Mouse (Mus musculus) ES-E14 (cell line): ENCODE data around the gene Camkk1. TPM values are rescaled to one million over a fixed set of nuclear protein-coding genes. Genes with fewer than 3 reads are reported as not detected.
A peak's percentile ranks its signal among the peaks of the same experiment; 100 is the strongest.

Source experiments
- DNase-seq: peaks from one replicate; pipeline ENCODE4 v3.0.0-alpha.2; 2013; ENCODE audit warnings: low read depth, low spot score
- H3K27ac ChIP-seq: 2 replicates; pipeline ENCODE4 v1.5.1; 2012; ENCODE audit warnings: low read depth, mild to moderate bottlenecking, low read length, moderate library complexity, mixed read lengths; ENCODE audit not compliant: poor library complexity, insufficient read depth, severe bottlenecking
- H3K36me3 ChIP-seq: 2 replicates; pipeline ENCODE4 v1.6.1; 2012; ENCODE audit warnings: mild to moderate bottlenecking, low read length, moderate library complexity, mixed read lengths; ENCODE audit not compliant: control insufficient read depth, poor library complexity, insufficient read depth, severe bottlenecking
- H3K4me1 ChIP-seq, 2 experiments: fragments of 150-350 bp in 1 of 2; sonication (generic) in 1 of 2; 2 replicates each; pipeline ENCODE4 v1.6.1; 2012; ENCODE audit warnings: low read length in 2 of 2, mild to moderate bottlenecking in 1 of 2, mixed read lengths in 1 of 2; ENCODE audit not compliant: control insufficient read depth in 2 of 2, insufficient read depth in 2 of 2, poor library complexity in 1 of 2
- H3K4me3 ChIP-seq, 2 experiments: fragments of 150-350 bp in 1 of 2; sonication (generic) in 1 of 2; 2 replicates each; pipeline ENCODE4 v1.5.1; 2012; ENCODE audit warnings: low read length in 2 of 2, low read depth in 1 of 2, mild to moderate bottlenecking in 1 of 2, mixed read lengths in 1 of 2; ENCODE audit not compliant: insufficient read depth in 1 of 2, poor library complexity in 1 of 2, severe bottlenecking in 1 of 2
- H3K9ac ChIP-seq: 2 replicates; pipeline ENCODE4 v1.6.1; 2012; ENCODE audit warnings: low read depth, mild to moderate bottlenecking, low read length, mixed read lengths; ENCODE audit not compliant: poor library complexity, insufficient read depth, severe bottlenecking
- H3K9me3 ChIP-seq: fragments of 150-350 bp; sonication (generic); 2 replicates; pipeline ENCODE4 v1.6.1; 2012; ENCODE audit warnings: low read depth, mild to moderate bottlenecking, low read length; ENCODE audit not compliant: control insufficient read depth, insufficient read depth
- CHD2 ChIP-seq: IDR thresholded peaks from 2 replicates; pipeline ENCODE4 v1.6.1; 2014; ENCODE audit warnings: mild to moderate bottlenecking, low read depth, low read length, inconsistent platforms
- HCFC1 ChIP-seq: IDR thresholded peaks from 2 replicates; pipeline ENCODE4 v1.6.1; 2012; ENCODE audit warnings: low read length, inconsistent platforms, borderline replicate concordance; ENCODE audit not compliant: insufficient read depth
- MAFK ChIP-seq: IDR thresholded peaks from 2 replicates; pipeline ENCODE4 v1.6.1; 2014; ENCODE audit warnings: mild to moderate bottlenecking, low read depth, low read length, inconsistent platforms; ENCODE audit not compliant: insufficient read depth
- ZC3H11A ChIP-seq: IDR thresholded peaks from 2 replicates; pipeline ENCODE4 v1.6.1; 2012; ENCODE audit warnings: low read depth, mild to moderate bottlenecking, inconsistent platforms, low read length, borderline replicate concordance
- ZNF384 ChIP-seq: IDR thresholded peaks from 2 replicates; pipeline ENCODE4 v1.6.1; 2012; ENCODE audit warnings: low read depth, low read length, inconsistent platforms
- in situ Hi-C, 2 experiments: fragments of 600-800 bp; cut with MboI; formaldehyde crosslinking; loops; one replicate each; pipeline ENCODE4 v1.15.1; 2025; ENCODE audit warnings: low sequenced_read_pairs in 2 of 2, inconsistent platforms in 1 of 2; ENCODE audit not compliant: unreplicated experiment in 2 of 2
- total RNA-seq: library from RNA; depleted of rRNA; stranded (reverse); fragments of 300-350 nt; gene quantifications from 2 replicates; pipeline ENCODE4 v1.2.3, GENCODE M21; 2012

Gene Camkk1
- total RNA-seq, 1 experiment = 4.5 TPM

DNA sequence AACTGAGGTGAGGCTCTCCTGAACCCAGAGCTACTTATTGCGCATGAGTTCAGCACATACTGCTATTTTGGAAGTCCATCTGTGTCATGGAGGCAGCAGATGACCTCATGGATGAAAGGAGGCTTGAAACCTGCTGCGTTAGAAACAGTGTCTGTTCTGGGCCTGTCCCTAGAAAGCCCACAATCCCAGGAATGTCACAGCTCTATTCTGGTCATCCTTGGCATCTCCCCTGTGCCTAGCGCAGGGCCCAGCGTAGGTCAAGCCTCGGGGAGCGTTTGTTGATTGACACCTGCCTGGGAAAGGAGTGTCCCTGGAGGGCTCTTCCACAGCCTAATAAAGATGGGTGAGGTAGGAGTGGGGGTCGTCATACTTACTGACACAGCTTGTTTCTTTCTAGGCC lies 17.3 kb downstream of the Camkk1 start:
- Histone ChIP-seq H3K36me3 (no peaks in the 10 kb centered on the region), H3K9me3 (no peaks in the 10 kb centered on the region), H3K27ac (no peak overlapping the region), H3K9ac (no peak overlapping the region), H3K4me3 (no peak overlapping the region), H3K4me1 (peaks cover 0 to 7% of the 10 kb centered on the region in 2 experiments; a peak in 1 of 4 replicates)
- DNase-seq = no peak
- in situ Hi-C loops = no loop called here
- TF ChIP-seq ZC3H11A (no peak), HCFC1 (no peak), CHD2 (no peak), MAFK (no peak), ZNF384 (no peak)

DNA sequence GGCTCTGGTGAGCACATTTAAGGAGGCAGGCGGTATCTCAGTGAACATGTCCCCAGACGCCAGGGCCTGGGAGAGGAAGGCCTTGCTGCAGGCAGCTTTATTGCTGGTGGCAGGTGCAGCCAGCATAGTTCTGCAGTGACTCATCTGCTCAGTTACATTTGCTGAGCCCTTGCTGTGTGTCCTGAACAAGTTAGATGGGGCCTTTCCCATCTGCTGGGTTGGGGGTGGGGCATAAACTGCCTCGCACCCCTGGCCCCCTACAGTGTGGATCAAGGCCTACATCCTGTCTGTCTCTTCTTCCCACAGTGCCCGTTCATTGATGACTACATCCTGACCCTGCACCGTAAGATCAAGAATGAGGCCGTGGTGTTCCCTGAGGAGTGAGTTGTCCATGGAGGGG lies 18.1 kb downstream of the Camkk1 start:
- in situ Hi-C loops = no loop called here
- Histone ChIP-seq H3K36me3 (no peaks in the 10 kb centered on the region), H3K9ac (no peak overlapping the region), H3K9me3 (no peaks in the 10 kb centered on the region), H3K4me1 (peaks cover 0 to 7% of the 10 kb centered on the region in 2 experiments; a peak in 1 of 4 replicates), H3K4me3 (no peak overlapping the region), H3K27ac (no peak overlapping the region)
- TF ChIP-seq HCFC1 = no peak
- DNase-seq = no peak

DNA sequence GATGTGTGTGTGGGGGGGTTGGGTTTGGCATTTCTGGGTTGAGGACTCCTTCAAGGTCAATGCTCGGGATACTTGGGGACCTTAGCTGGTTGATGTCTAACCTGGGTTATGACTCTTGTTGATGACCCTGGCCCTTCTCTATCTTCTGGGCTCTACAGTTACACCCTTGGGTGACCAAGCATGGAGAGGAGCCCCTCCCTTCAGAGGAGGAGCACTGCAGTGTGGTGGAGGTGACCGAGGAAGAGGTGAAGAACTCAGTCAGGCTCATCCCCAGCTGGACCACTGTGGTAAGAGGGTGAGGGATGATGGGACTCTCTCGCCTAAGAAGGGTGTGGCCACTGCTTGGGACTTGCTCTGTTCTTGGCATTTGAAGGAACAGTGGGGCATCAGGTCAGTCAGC lies 18.9 kb downstream of the Camkk1 start:
- in situ Hi-C loops = no loop called here
- no peaks in the 10 kb centered on the region for H3K9me3 ChIP-seq
- TF ChIP-seq MAFK (no peak), ZNF384 (no peak), ZC3H11A (no peak), CHD2 (no peak), HCFC1 (no peak)
- H3K36me3 ChIP-seq = no peaks in the 10 kb centered on the region
- peaks cover 0 to 7% of the 10 kb centered on the region in 2 experiments; a peak in 1 of 4 replicates for H3K4me1 ChIP-seq
- H3K27ac ChIP-seq = no peak overlapping the region
- no peak overlapping the region for H3K9ac ChIP-seq
- no peak overlapping the region for H3K4me3 ChIP-seq
- DNase-seq = no peak

DNA sequence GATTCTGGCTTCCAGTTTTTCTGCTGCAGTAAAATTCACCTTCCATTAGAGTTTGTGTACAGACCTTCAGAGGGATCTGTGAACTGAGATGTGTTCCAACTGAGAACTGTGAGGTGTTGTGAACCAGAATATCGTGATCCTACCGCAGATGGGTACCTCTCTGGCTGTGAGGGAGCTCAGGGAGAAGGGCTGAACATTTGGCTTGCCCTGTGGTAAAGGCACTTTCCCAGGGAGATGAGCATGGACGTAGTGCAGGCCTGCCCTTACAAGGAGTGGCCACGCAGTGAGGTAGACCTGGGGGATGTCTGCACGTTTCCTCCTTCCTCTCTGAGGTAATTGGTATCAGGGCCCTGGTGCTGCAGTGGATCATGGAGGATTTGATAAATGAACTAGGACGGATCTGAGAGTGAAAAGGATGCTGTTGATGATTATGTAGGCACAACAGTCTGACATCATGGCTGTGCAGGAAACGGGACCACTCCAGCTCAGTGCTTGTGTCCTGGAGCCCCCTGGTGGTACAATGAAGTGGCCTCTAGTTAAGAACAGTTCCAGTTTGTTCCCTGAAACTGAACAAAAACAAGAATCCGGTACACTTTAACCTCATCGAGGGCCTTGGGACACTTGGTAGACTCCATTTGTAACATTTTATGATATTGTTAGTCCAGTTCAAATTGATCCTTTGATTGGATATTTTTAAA lies 20.4 kb downstream of the Camkk1 start:
- DNase-seq = no peak
- Histone ChIP-seq H3K36me3 (no peaks in the 10 kb centered on the region), H3K9ac (no peak overlapping the region), H3K4me1 (peaks cover 0 to 12% of the 10 kb centered on the region in 2 experiments; a peak in 1 of 4 replicates), H3K9me3 (no peaks in the 10 kb centered on the region), H3K27ac (no peak overlapping the region), H3K4me3 (no peak overlapping the region)
- TF ChIP-seq ZC3H11A (peak; percentile 50; the same call in 1 of the 2 replicates), CHD2 (no peak)
- in situ Hi-C loops = no loop called here

DNA sequence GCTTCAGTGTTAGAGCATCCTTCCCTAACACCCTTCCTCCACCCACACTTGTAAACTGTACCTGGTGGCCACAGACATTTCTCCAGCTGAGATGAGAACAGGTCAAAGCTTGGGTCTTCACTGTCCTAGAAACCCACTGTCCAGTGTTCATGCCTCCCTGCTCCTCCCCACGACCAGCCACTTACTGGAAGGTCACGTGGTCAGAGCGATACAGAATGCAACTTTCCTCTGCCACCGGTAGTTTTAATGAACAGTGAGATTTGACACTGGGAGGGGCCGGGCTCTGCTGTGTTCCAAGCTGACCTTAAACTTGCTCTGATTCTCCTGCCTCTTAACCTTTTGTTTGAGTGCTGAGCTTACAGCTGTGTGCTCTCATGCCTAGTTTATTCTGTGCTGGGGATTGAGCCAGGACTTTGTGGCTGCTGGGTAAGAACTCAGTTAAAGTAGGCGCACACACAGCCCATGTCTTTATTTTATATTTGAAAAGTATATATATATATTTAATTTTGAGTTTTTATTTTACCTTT lies 25.5 kb downstream of the Camkk1 start:
- no peaks in the 10 kb centered on the region for H3K9me3 ChIP-seq
- no peak overlapping the region for H3K27ac ChIP-seq
- no peak for DNase-seq
- no peaks in the 10 kb centered on the region for H3K36me3 ChIP-seq
- peaks cover 7 to 15% of the 10 kb centered on the region in 2 experiments; a peak in 2 of 4 replicates for H3K4me1 ChIP-seq
- in situ Hi-C loops = no loop called here
- TF ChIP-seq ZNF384 = no peak
- no peak for TF ChIP-seq ZC3H11A
- no peak for TF ChIP-seq MAFK
- TF ChIP-seq HCFC1 = no peak
- TF ChIP-seq CHD2 = no peak
- no peak overlapping the region for H3K9ac ChIP-seq
- H3K4me3 ChIP-seq = no peak overlapping the region
